Mouse (Mus musculus) urinary bladder, postnatal 25 days (tissue): ENCODE data around the gene Fmnl2.

ENCODE experiments used
- DNase-seq: peaks from one replicate; pipeline ENCODE4 v3.0.0; 2022; ENCODE audit warnings: low spot score

The Fmnl2 gene

DNA sequence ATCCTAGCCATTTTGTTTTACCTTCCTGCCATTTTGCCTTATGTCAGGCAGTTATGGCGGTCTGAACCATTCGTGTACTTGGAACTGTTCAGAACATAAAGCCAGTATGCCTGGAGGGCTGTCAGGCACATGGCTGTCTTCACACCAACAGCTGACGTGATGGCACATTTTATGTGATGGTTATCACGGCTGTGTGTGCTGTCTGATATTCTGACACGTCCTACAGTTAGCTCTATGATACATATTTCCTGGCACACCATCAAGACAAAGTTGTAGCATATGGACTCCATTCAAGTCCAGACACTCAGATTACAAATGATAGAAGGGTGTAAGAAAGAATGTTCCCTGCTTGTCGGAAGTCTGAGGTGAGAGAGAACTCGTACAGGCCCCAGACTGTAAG lies 248.4 kb downstream of the Fmnl2 start:
- DNase-seq, result no peak

- DNase-seq, result no peak
Observed at GRCm38 (mm10) chr2:53106472-53106871, 248.8 kb downstream of the Fmnl2 start.

GRCm38 (mm10) chr2:53108547-53108946 lies 250.9 kb downstream of the Fmnl2 start:
- no peak for DNase-seq

DNA sequence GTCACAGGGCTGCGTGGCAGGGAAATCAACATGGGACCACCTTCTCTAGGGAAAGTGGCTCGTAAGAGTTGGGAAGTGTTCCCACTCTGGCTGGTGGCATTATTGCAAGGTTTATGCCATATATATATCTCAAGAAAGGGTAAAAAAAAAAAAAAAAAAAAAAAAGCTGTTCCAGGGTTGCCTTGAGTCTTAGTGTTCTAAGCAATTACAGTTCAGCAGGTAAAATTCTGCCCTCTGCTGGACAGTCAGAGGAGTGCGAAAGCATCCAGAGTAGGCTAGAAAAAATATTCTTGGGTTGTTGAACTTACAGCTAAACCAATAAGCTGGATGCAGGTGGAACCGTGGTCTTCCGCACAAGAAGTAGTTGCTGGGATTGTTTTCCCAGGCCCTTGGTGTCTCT lies 264.1 kb downstream of the Fmnl2 start:
- peak; percentile 29 for DNase-seq

- DNase-seq, result no peak
Observed at GRCm38 (mm10) chr2:53125998-53126397, 268.3 kb downstream of the Fmnl2 start.

GRCm38 (mm10) chr2:53129070-53129469 lies 271.4 kb downstream of the Fmnl2 start:
- DNase-seq, result no peak

- no peak for DNase-seq
Observed at GRCm38 (mm10) chr2:53131567-53131966, 273.9 kb downstream of the Fmnl2 start.

- DNase-seq, result no peak
Observed at GRCm38 (mm10) chr2:53146852-53147251, 289.2 kb downstream of the Fmnl2 start.

DNA sequence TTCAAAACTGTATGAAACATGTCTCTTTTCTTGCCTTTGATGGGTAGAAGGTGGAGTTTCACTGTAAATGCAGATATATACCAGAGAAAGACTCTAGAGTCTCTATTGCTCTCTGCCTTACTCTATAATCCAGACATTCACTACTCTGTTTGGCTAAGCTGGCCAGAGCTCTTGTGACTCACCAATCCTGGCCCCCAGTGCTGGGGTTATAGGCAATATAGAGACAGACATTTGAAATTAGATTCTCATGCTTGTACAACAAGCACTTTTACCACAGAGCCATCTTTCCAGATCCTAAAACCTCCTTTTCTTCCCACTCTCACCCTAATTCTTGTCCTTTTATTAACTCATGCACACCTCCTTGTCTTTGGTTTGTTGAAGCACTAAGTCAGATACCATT lies 316.3 kb downstream of the Fmnl2 start:
- no peak for DNase-seq

- no peak for DNase-seq
Observed at GRCm38 (mm10) chr2:53178966-53179365, 321.3 kb downstream of the Fmnl2 start.

DNA sequence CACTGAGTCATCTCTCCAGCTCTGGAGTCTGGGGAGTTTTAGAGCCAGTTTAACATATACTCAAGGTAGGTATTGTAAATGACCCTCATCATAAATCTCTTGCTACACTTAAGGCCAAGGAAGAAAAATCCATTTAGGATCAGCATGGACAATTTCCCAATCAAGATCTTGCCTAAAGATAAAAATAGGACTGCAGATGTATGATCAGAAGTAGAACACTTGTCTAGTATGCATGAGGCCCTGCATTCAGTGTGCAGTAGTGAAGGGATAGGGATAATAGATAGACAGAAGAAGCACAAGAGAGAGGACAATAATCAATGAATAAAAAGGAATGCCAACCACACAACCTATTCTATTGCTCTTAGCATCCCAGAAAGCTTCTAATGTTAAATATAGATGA lies 322.2 kb downstream of the Fmnl2 start:
- DNase-seq, result no peak
